8 mouse cellular contexts compared by ENCODE assay signal in genomic region chr9:13827406-13828086, GRCm38 (mm10). TPM values are rescaled to one million over a fixed set of nuclear protein-coding genes. Genes with fewer than 3 reads are reported as not detected.
DNase-seq lines count a peak whose midpoint lies in the region; ATAC-seq lines count a peak whose summit lies in the region.

Gene Fam76b, plus strand, starts transcription at chr9:13827716.

- H3K4me2 ChIP-seq in hindbrain, embryonic 14.5 days (replicated peaks): peak within 1 kb of the TSS; percentile 90

- H3K9ac ChIP-seq in hindbrain, embryonic 14.5 days: peak within 1 kb of the TSS; percentile 86

- WGBS in hindbrain, embryonic 14.5 days: under 1% methylated on average over 56 of the region's 67 CpGs

- H3K9me3 ChIP-seq in hindbrain, embryonic 14.5 days (ENCODE audit: control insufficient read depth, low read length): no peaks in the 10 kb centered on the region

- H3K27ac ChIP-seq in hindbrain, embryonic 14.5 days: peak within 1 kb of the TSS; percentile 97

- peaks cover 32% of the 10 kb centered on the region for H3K4me1 ChIP-seq in hindbrain, embryonic 14.5 days (replicated peaks; ENCODE audit: control insufficient read depth, insufficient read depth, low read length)

- peak; percentile 95 for ATAC-seq in hindbrain, embryonic 14.5 days (ENCODE audit: low FRiP score)

- H3K4me3 ChIP-seq in hindbrain, embryonic 14.5 days (replicated peaks; ENCODE audit: low read length): peak within 1 kb of the TSS; percentile 92

- H3K36me3 ChIP-seq in hindbrain, embryonic 14.5 days (replicated peaks; ENCODE audit: control insufficient read depth, insufficient read depth): peaks cover 22% of the 10 kb centered on the region

- no peaks in the 10 kb centered on the region for H3K27me3 ChIP-seq in hindbrain, embryonic 14.5 days (ENCODE audit: control insufficient read depth, insufficient read depth, low read length)

- peak; percentile 100 for DNase-seq in R1 (ENCODE audit: low read depth, low spot score)
- DNase-seq in cerebellum, postnatal 25 days: peak; percentile 98 to 99
- peak; percentile 98 to 99 for DNase-seq in frontal cortex, postnatal 25 days (ENCODE audit: low spot score in 2 of 2)
- DNase-seq in hindbrain, embryonic 14.5 days (ENCODE audit: low spot score): peak; percentile 100
- peak; percentile 99 to 100 for DNase-seq in layer of hippocampus, postnatal 36 days
- DNase-seq in lung, postnatal 36 days: peak; percentile 100
- DNase-seq in retina, postnatal 1 day: peak; percentile 100
- DNase-seq in urinary bladder, adult 18-20 months (ENCODE audit: low spot score in 2 of 2): peak; percentile 99 to 100

RNA-seq across cellular contexts. Expression of gene Fam76b, which starts in this region (rescaled TPM):
- 21.3 and 22.1 TPM in 2 replicates for polyA plus RNA-seq in hindbrain, embryonic 14.5 days (2014; fragmentation: Nextera tagmentation; extraction: Ambion mirVana)
- 10 to 100 TPM; 19.3 to 20.0 TPM for total RNA-seq in layer of hippocampus, postnatal 36 days (2021)

Comparison
In these comparisons a context has a peak if more than half of its experiments do, and no peak if none do; other contexts are left out.
1. Peak in every context shown above with its lines: DNase-seq, ATAC-seq, H3K4me3 ChIP-seq and H3K27ac ChIP-seq.